ENCODE assay signal across 15 mouse cellular contexts in the genomic region with DNA sequence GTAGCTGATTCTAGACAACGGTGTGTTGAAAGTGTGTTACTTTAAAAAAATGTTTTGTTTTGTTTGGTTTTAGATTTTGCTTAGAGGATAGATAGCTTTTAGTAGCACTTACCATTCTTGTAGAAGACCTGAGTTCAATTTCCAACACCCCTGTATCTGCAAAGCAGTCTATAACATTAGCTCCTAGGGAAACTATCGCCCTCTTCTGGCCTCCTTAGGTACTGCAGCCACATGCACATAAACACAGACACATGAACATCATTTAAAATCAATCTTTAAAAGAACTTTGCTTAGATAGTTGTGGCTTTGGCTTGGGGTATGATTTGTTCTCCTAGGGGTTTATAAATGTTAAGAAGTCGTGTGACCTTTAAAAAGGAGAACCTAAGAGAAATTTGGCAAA. TPM values are rescaled to one million over a fixed set of nuclear protein-coding genes. Genes with fewer than 3 reads are reported as not detected.
DNase-seq lines count a peak whose midpoint lies in the region; ATAC-seq and TF ChIP-seq lines count a peak whose summit lies in the region.
"Had no signal": no experiment of that assay in that cellular context is flagged by ENCODE, and none has a peak within 500 bp of the region (broad histone marks: within the 10 kb centered on the region; RNA-seq: fewer than 3 reads in every experiment).

No protein-coding gene starts in this region.

- 71% methylated on average over 3 of the region's 3 CpGs for WGBS in liver, embryonic 11.5 days
- 61% methylated on average over 3 of the region's 3 CpGs for WGBS in liver, embryonic 14.5 days (ENCODE audit: insufficient replicate concordance)

- H3K4me2 ChIP-seq in liver, embryonic 11.5 days: no peak overlapping the region
- H3K4me2 ChIP-seq in liver, embryonic 14.5 days (ENCODE audit: low read depth): no peak overlapping the region
- H3K4me2 ChIP-seq: liver, embryonic 13.5 days; midbrain, embryonic 12.5 days; stomach, embryonic 15.5 days had no signal

- H3K9me3 ChIP-seq in liver, embryonic 11.5 days (ENCODE audit: control insufficient read depth, low read length): 0 out of 2 replicates have a peak, but pooled peaks cover 4% of the 10 kb centered on the region
- no peaks in the 10 kb centered on the region for H3K9me3 ChIP-seq in E14TG2a.4 (ENCODE audit: low read length)
- H3K9me3 ChIP-seq in liver, embryonic 14.5 days (ENCODE audit: control insufficient read depth, low read length): peaks cover 5% of the 10 kb centered on the region; the same call in 1 of the 2 replicates
- H3K9me3 ChIP-seq: liver, embryonic 13.5 days; stomach, embryonic 15.5 days had no signal

- DNase-seq in cerebellum, postnatal 10 days: peak; percentile 33 to 47
- DNase-seq in cerebellum, adult 8-10 months: no peak
- peak; percentile 53 for DNase-seq in liver
- DNase-seq in liver, embryonic 11.5 days (ENCODE audit: low spot score): no peak
- no peak for DNase-seq in liver, embryonic 14.5 days (ENCODE audit: low read depth in 3 of 3, low spot score in 3 of 3)
- no peak for DNase-seq in yolk sac, embryonic 10.5 days (ENCODE audit: low spot score)
- DNase-seq: gastrocnemius, postnatal 25 days; kidney, adult 8-10 months; liver, embryonic 13.5 days; right cerebral cortex, postnatal 25 days had no signal

- no peaks in the 10 kb centered on the region for H3K36me3 ChIP-seq in liver, embryonic 11.5 days (ENCODE audit: control insufficient read depth, insufficient read depth, low read length)
- peaks cover 4% of the 10 kb centered on the region; the same call in 1 of the 2 replicates for H3K36me3 ChIP-seq in E14TG2a.4 (ENCODE audit: insufficient read depth, low read length)
- H3K36me3 ChIP-seq in liver, embryonic 14.5 days (replicated peaks; ENCODE audit: control insufficient read depth, insufficient read depth, low read depth): no peaks in the 10 kb centered on the region
- H3K36me3 ChIP-seq: forebrain, embryonic 10.5 days; liver, embryonic 13.5 days; midbrain, embryonic 12.5 days; stomach, embryonic 15.5 days had no signal

- peak; percentile 99 for TF ChIP-seq CTCF in E14TG2a.4 (conservative IDR thresholded peaks at IDR 0.05; ENCODE audit: low read length)
- peak; percentile 73 for TF ChIP-seq CTCF in liver, embryonic 14.5 days (IDR thresholded peaks at IDR 0.05; ENCODE audit: low read depth)

- H3K4me1 ChIP-seq in liver, embryonic 11.5 days (replicated peaks; ENCODE audit: control insufficient read depth, insufficient read depth, low read length): peaks cover 4% of the 10 kb centered on the region; the same call in 1 of the 2 replicates
- H3K4me1 ChIP-seq in E14TG2a.4 (replicated peaks; ENCODE audit: low read depth, low read length): peaks cover 63% of the 10 kb centered on the region
- peaks cover 0 to 5% of the 10 kb centered on the region in 2 experiments; a peak in 2 of 4 replicates for H3K4me1 ChIP-seq in liver, embryonic 14.5 days (replicated peaks; ENCODE audit: control insufficient read depth in 2 of 2, insufficient read depth in 2 of 2, low read length in 1 of 2)

- no peak for ATAC-seq in liver, embryonic 11.5 days (replicated peaks; ENCODE audit: low FRiP score)
- ATAC-seq in liver, embryonic 14.5 days (ENCODE audit: insufficient read depth): no peak
- no peak for ATAC-seq in megakaryocyte, adult 5-6 weeks (ENCODE audit: poor library complexity, severe bottlenecking)

- H3K4me3 ChIP-seq in liver, embryonic 11.5 days (ENCODE audit: low read depth, low read length): no peak overlapping the region
- no peak overlapping the region for H3K4me3 ChIP-seq in E14TG2a.4 (replicated peaks; ENCODE audit: low read length)
- no peak overlapping the region for H3K4me3 ChIP-seq in liver, embryonic 14.5 days (ENCODE audit: insufficient read depth in 1 of 2, low read depth in 2 of 2, low read length in 2 of 2)
- H3K4me3 ChIP-seq: forebrain, embryonic 10.5 days; liver, embryonic 13.5 days; midbrain, embryonic 12.5 days; stomach, embryonic 15.5 days had no signal

- no peak overlapping the region for H3K27ac ChIP-seq in liver, embryonic 11.5 days (ENCODE audit: low read depth, low read length)
- no peak overlapping the region for H3K27ac ChIP-seq in liver, embryonic 14.5 days
- H3K27ac ChIP-seq: forebrain, embryonic 10.5 days; liver, embryonic 13.5 days; midbrain, embryonic 12.5 days; stomach, embryonic 15.5 days had no signal

- H3K9ac ChIP-seq in liver, embryonic 11.5 days (ENCODE audit: low read depth, low read length): no peak overlapping the region
- no peak overlapping the region for H3K9ac ChIP-seq in liver, embryonic 14.5 days (replicated peaks)
- H3K9ac ChIP-seq: liver, embryonic 13.5 days; midbrain, embryonic 12.5 days; stomach, embryonic 15.5 days had no signal

- no peaks in the 10 kb centered on the region for H3K27me3 ChIP-seq in liver, embryonic 11.5 days (replicated peaks; ENCODE audit: control insufficient read depth, insufficient read depth, low read length)
- no peaks in the 10 kb centered on the region for H3K27me3 ChIP-seq in E14TG2a.4 (ENCODE audit: insufficient read depth, low read length)
- H3K27me3 ChIP-seq in liver, embryonic 14.5 days (ENCODE audit: control insufficient read depth, insufficient read depth, low read length): no peaks in the 10 kb centered on the region
- H3K27me3 ChIP-seq: liver, embryonic 13.5 days; midbrain, embryonic 12.5 days; stomach, embryonic 15.5 days had no signal

- no peak for TF ChIP-seq EP300 in liver, embryonic 14.5 days (IDR thresholded peaks at IDR 0.05; ENCODE audit: low read depth)

RNA-seq across cellular contexts. Expression of a gene that starts 10.1 kb away (rescaled TPM):
- polyA plus RNA-seq in liver, embryonic 11.5 days (2014; fragmentation: Nextera tagmentation; extraction: Ambion mirVana): 180 and 196 TPM in 2 replicates
- 47.4 and 51.9 TPM in 2 replicates for polyA plus RNA-seq in liver, embryonic 14.5 days (2012; rRNA removed)
- polyA plus RNA-seq in liver, embryonic 14.5 days (2014; fragmentation: Nextera tagmentation; extraction: Ambion mirVana): 93.9 and 95.1 TPM in 2 replicates
- 46.3 and 52.5 TPM in 2 replicates for total RNA-seq in megakaryocyte, adult 5-6 weeks (2015)
- 57.8 and 60.2 TPM in 2 replicates for total RNA-seq in megakaryocyte, adult 5-6 weeks (2017)

Comparison
In these comparisons a context has a peak if more than half of its experiments do, and no peak if none do; other contexts are left out.
1. DNase-seq: peak in cerebellum, postnatal 10 days (2 of 2) and liver (single experiment); none in cerebellum, adult 8-10 months (single experiment), liver, embryonic 11.5 days (single experiment), liver, embryonic 14.5 days (0 of 3) and yolk sac, embryonic 10.5 days (single experiment).